Mouse (Mus musculus): ENCODE data around the gene Dhx40.

DNA sequence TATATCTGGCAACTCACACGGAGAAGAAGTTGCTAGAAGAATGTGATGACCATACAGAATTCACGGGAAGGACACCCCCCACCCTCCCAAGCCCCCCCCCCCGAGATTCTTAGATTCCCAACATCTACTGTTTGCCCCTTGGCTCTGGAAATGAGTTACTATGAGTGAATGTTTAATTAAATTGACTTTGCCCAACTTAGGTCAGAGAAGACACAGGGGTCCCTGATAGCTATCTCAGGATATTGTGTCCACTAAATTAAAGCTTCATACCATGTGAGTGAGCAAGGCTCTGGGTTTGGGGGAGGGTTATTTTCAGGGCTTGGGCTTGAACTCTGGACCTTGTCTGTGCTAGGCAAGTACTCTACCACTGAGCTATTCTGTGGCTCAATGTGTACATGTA is 25.6 kb upstream of the Dhx40 start:
- TF ChIP-seq CTCF (IDR thresholded peaks at IDR 0.05; ENCODE audit: borderline replicate concordance, control insufficient read depth, extremely low read depth, insufficient read depth, low read length, poor library complexity) (no peak), POLR2A (IDR thresholded peaks at IDR 0.05; ENCODE audit: control insufficient read depth, extremely low read depth, insufficient read depth, low read length, poor library complexity) (no peak)

Data from thymus, adult 2 months (tissue).